Mouse (Mus musculus) frontal cortex, adult (tissue): ENCODE results near the gene Dpt.
"Not testable (repeated sequence)": the region's sequence is repeated elsewhere in the genome, so short reads cannot be mapped to it uniquely, and the experiment has no call there.

Experiments used
- ATAC-seq: cut with Nextera tagmentation; 2 replicates; pipeline ENCODE4 v1.9.2; 2017; ENCODE audit warnings: mild to moderate bottlenecking, moderate library complexity, mixed read lengths; ENCODE audit not compliant: low TSS enrichment

Gene Dpt

GRCm38 (mm10) chr1:164817331-164817730 is 20.9 kb downstream of the Dpt start:
- ATAC-seq = no peak

GRCm38 (mm10) chr1:164821307-164821706 is 24.9 kb downstream of the Dpt start:
- no peak for ATAC-seq

- peak; percentile 31; the same call in 1 of the 2 replicates for ATAC-seq
These were observed 25.4 kb downstream of the Dpt start for GRCm38 (mm10) chr1:164821821-164822220.

GRCm38 (mm10) chr1:164822268-164822667 is 25.8 kb downstream of the Dpt start:
- no peak for ATAC-seq

- ATAC-seq = no peak
These were observed 28.5 kb downstream of the Dpt start for GRCm38 (mm10) chr1:164824896-164825295.

- ATAC-seq = no peak
These were observed 33.4 kb downstream of the Dpt start for GRCm38 (mm10) chr1:164829881-164830280.

GRCm38 (mm10) chr1:164832459-164832858 is 36.0 kb downstream of the Dpt start:
- no peak for ATAC-seq

GRCm38 (mm10) chr1:164848616-164849265 is 52.3 kb downstream of the Dpt start:
- ATAC-seq = peak; percentile 99

- ATAC-seq = not testable (repeated sequence)
These were observed 59.3 kb downstream of the Dpt start for GRCm38 (mm10) chr1:164855700-164856099.

GRCm38 (mm10) chr1:164859952-164860351 is 63.5 kb downstream of the Dpt start:
- ATAC-seq = no peak

- no peak for ATAC-seq
These were observed 64.3 kb downstream of the Dpt start for GRCm38 (mm10) chr1:164860782-164861181.

GRCm38 (mm10) chr1:164861501-164861900 is 65.1 kb downstream of the Dpt start:
- ATAC-seq = no peak

- ATAC-seq = no peak
These were observed 66.8 kb downstream of the Dpt start for GRCm38 (mm10) chr1:164862946-164863883.

- ATAC-seq = no peak
These were observed 68.2 kb downstream of the Dpt start for GRCm38 (mm10) chr1:164864666-164865065.

- ATAC-seq = no peak
These were observed 74.2 kb downstream of the Dpt start for GRCm38 (mm10) chr1:164870694-164871093.
